Mouse (Mus musculus) cerebellum, adult 2 months (tissue): ENCODE measurements around the gene Cdkl3.

Source experiments
- CTCF ChIP-seq: fragments of 200-500 bp; IDR thresholded peaks from 2 replicates; pipeline ENCODE4 v1.5.1; 2011; ENCODE audit warnings: low read depth, mild to moderate bottlenecking, control low read depth, low read length, moderate library complexity, borderline replicate concordance; ENCODE audit not compliant: insufficient read depth
- POLR2A ChIP-seq: fragments of 200-500 bp; IDR thresholded peaks from 2 replicates; pipeline ENCODE4 v1.6.1; 2011; ENCODE audit warnings: low read length, control low read depth, borderline replicate concordance; ENCODE audit not compliant: insufficient read depth

DNA sequence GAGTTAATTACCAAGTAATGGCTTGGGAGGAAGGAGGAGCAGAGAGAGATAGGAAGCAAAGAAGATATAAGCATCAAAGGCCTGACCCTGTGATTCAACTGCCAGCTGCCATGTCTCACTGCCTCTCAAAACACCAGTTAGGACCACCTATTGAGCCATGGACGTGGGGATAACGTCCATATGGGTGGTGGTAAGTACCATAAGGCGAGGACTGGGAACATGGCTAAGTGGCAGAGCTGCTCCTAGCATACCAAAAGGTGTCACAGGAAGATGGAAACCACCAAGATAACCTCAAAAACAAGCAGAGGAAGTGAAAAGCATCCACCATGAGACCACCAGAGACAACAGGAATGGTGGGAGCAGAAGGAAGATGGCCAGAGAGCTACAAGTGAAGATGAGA, 123.1 kb downstream of the Cdkl3 start:
- TF ChIP-seq CTCF = no peak
- no peak for TF ChIP-seq POLR2A
